Mouse (Mus musculus): ENCODE data around the gene Rcan2. TPM values are rescaled to one million over a fixed set of nuclear protein-coding genes. Genes with fewer than 3 reads are reported as not detected.

Rcan2 gene
- total and polyA plus RNA-seq, 2 experiments from 2014 or later, result 50.0 to 69.8 TPM

DNA sequence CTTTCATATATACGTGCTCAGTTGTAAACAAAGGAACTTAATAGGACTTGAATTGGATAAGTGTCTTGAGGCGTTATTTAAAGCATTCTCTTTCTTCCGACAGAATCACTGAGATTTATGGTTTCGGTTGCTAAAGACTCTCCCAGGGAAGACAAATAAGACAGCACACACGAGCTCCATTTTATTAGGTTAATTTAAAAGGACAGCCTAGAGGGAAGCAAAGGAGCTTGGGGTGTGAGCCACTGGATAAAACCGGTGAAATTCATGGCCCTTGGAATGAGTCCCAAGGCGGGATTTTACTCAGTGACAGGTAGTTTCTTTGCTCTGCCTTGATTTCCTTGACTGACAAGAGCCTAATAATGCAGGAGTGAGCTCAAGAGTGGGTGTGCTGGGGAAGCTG lies 85.1 kb downstream of the Rcan2 start:
- TF ChIP-seq CTCF (IDR thresholded peaks at IDR 0.05; ENCODE audit: low read depth), result no peak
- Histone ChIP-seq H3K4me1 (ENCODE audit: insufficient read depth) (no peaks in the 10 kb centered on the region), H3K4me2 (ENCODE audit: low read depth) (no peak overlapping the region), H3K9ac (no peak overlapping the region), H3K9me3 (ENCODE audit: low read length) (no peaks in the 10 kb centered on the region), H3K36me3 (ENCODE audit: insufficient read depth) (no peaks in the 10 kb centered on the region), H3K4me3 (ENCODE audit: low read depth, low read length) (no peak overlapping the region), H3K27ac (ENCODE audit: low read depth, low read length) (no peak overlapping the region), H3K27me3 (ENCODE audit: insufficient read depth, low read length) (no peaks in the 10 kb centered on the region)
- DNase-seq (no peak), ATAC-seq (no peak)
- whole genome bisulfite sequencing, result 67% methylated on average over 7 of the region's 7 CpGs

DNA sequence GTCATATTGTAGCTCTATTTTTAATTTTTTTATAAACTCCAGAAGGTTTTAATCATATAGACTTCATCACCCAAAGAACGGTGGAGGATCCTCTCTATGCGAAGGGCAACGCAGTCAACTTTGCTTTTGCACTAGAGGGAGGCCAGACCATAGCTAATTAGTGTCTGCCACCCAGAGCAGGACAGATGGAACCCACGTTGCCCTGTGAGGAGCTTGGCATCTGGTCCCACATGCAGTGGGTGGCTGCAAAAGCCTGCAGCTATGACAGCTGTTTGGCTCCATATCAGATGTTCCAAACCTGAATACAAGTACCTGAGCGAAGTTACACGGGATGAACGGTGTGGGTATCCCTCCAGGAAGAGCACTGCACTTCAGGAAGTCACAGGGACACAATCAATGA lies 86.8 kb downstream of the Rcan2 start:
- Histone ChIP-seq H3K9ac (no peak overlapping the region), H3K9me3 (ENCODE audit: low read length) (no peaks in the 10 kb centered on the region), H3K4me1 (ENCODE audit: insufficient read depth) (no peaks in the 10 kb centered on the region), H3K4me3 (ENCODE audit: low read depth, low read length) (no peak overlapping the region), H3K27ac (ENCODE audit: low read depth, low read length) (no peak overlapping the region), H3K4me2 (ENCODE audit: low read depth) (no peak overlapping the region), H3K27me3 (ENCODE audit: insufficient read depth, low read length) (no peaks in the 10 kb centered on the region), H3K36me3 (ENCODE audit: insufficient read depth) (no peaks in the 10 kb centered on the region)
- no peak for TF ChIP-seq CTCF (IDR thresholded peaks at IDR 0.05; ENCODE audit: low read depth)
- no peak for ATAC-seq
- WGBS, result 74% methylated on average over 7 of the region's 7 CpGs
- DNase-seq, result no peak

DNA sequence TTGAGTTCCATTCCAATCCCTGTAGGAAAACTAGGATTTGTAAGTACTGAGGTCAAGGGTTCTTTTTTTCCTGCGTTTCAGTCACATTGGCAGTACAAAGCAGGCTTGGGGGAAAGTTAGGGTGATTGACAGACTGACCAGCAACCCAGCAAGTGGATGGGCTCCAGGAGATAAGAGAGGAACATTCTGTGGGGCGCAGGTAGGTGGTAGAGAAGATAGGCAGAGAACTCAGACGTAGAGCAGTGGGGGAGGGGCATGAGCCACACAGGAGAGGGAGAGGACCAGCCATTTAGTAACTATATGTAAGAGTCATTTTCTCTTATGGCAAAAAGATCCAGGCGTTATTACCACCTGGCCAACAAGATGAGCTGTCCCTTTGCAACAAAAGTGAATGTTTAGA lies 96.2 kb downstream of the Rcan2 start:
- Histone ChIP-seq H3K9ac (no peak overlapping the region), H3K27me3 (ENCODE audit: insufficient read depth, low read length) (no peaks in the 10 kb centered on the region), H3K4me3 (ENCODE audit: low read depth, low read length) (no peak overlapping the region), H3K4me1 (ENCODE audit: insufficient read depth) (no peaks in the 10 kb centered on the region), H3K9me3 (ENCODE audit: low read length) (no peaks in the 10 kb centered on the region), H3K36me3 (ENCODE audit: insufficient read depth) (no peaks in the 10 kb centered on the region), H3K4me2 (ENCODE audit: low read depth) (no peak overlapping the region), H3K27ac (ENCODE audit: low read depth, low read length) (no peak overlapping the region)
- DNase-seq (no peak), ATAC-seq (no peak)
- TF ChIP-seq CTCF (IDR thresholded peaks at IDR 0.05; ENCODE audit: low read depth), result no peak
- 84% methylated on average over 4 of the region's 4 CpGs for WGBS

DNA sequence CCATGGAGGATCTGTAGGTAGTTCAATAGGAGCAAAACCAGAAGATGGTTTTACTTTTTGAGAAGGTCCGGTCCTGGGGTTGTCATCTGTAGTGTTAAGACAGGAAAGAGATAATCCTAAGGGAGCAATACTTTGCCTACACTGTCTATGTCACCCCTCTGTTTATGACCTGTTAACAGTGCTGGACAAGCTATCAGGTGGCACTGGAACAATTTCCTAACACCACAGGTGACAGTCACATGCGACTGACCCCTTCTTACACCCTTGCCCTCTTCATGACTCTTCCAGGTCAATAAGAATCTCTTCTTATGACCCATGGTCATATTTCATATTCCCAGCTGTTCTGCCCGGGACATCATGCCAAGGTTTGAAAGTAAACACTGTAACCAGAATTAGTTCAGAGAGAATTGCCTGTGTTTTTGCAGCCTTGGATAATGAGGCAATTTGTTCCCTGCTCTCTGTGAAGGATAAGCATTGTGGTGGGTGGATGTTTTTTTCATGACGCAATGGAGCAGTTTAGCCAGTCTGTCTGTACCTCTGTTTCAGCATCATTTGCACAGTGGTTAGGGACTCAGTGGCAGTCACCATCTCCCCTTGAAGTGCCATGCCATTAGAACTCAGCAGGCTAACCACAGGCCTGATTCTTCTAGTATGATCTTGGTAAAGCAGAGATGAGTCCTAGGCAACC lies 98.4 kb downstream of the Rcan2 start:
- Histone ChIP-seq H3K27ac (ENCODE audit: low read depth, low read length) (no peak overlapping the region), H3K4me1 (ENCODE audit: insufficient read depth) (no peaks in the 10 kb centered on the region), H3K4me3 (ENCODE audit: low read depth, low read length) (no peak overlapping the region), H3K36me3 (ENCODE audit: insufficient read depth) (no peaks in the 10 kb centered on the region), H3K27me3 (ENCODE audit: insufficient read depth, low read length) (no peaks in the 10 kb centered on the region), H3K4me2 (ENCODE audit: low read depth) (no peak overlapping the region), H3K9ac (no peak overlapping the region), H3K9me3 (ENCODE audit: low read length) (no peaks in the 10 kb centered on the region)
- WGBS, result 88% methylated on average over 4 of the region's 4 CpGs
- ATAC-seq (no peak), DNase-seq (no peak)
- no peak for TF ChIP-seq CTCF (IDR thresholded peaks at IDR 0.05; ENCODE audit: low read depth)

DNA sequence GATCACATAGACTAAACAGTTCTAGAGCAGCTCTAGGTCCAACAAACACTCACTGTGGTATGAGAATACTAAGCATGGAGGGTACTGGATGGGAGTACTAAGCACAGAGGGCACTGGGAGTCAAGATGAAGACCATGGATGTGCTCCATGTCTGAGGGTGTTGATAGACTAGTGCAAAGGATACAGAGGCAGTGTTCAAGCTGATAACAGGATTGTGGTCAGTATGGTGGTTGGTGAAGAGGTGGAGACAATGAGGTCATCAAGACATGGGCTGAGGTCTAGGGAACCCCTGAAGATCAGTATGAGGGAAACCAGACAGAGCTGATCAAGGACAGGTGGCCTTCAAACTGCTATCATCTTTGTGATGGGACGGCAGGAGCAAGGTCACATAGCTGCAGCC lies 99.0 kb downstream of the Rcan2 start:
- no peaks in the 10 kb centered on the region for H3K27me3 ChIP-seq (ENCODE audit: insufficient read depth, low read length)
- H3K4me2 ChIP-seq (ENCODE audit: low read depth), result no peak overlapping the region
- no peak overlapping the region for H3K4me3 ChIP-seq (ENCODE audit: low read depth, low read length)
- no peak for TF ChIP-seq CTCF (IDR thresholded peaks at IDR 0.05; ENCODE audit: low read depth)
- H3K9ac ChIP-seq, result no peak overlapping the region
- WGBS, result 84% methylated on average over 1 of the region's 1 CpGs
- no peaks in the 10 kb centered on the region for H3K9me3 ChIP-seq (ENCODE audit: low read length)
- no peaks in the 10 kb centered on the region for H3K4me1 ChIP-seq (ENCODE audit: insufficient read depth)
- DNase-seq (no peak), ATAC-seq (no peak)
- no peak overlapping the region for H3K27ac ChIP-seq (ENCODE audit: low read depth, low read length)
- H3K36me3 ChIP-seq (ENCODE audit: insufficient read depth), result no peaks in the 10 kb centered on the region

- H3K9ac ChIP-seq, result no peak overlapping the region
- no peak for DNase-seq
- H3K4me2 ChIP-seq (ENCODE audit: low read depth), result no peak overlapping the region
- no peak overlapping the region for H3K4me3 ChIP-seq (ENCODE audit: low read depth, low read length)
- H3K27me3 ChIP-seq (ENCODE audit: insufficient read depth, low read length), result no peaks in the 10 kb centered on the region
- TF ChIP-seq CTCF (IDR thresholded peaks at IDR 0.05; ENCODE audit: low read depth), result no peak
- H3K4me1 ChIP-seq (ENCODE audit: insufficient read depth), result no peaks in the 10 kb centered on the region
- no peaks in the 10 kb centered on the region for H3K9me3 ChIP-seq (ENCODE audit: low read length)
- 77% methylated on average over 3 of the region's 3 CpGs for WGBS
- no peaks in the 10 kb centered on the region for H3K36me3 ChIP-seq (ENCODE audit: insufficient read depth)
- H3K27ac ChIP-seq (ENCODE audit: low read depth, low read length), result no peak overlapping the region
- no peak for ATAC-seq
Measured at GRCm38 (mm10) chr17:43901474-43901873, 100.3 kb downstream of the Rcan2 start.

- 60% methylated on average over 9 of the region's 9 CpGs for WGBS
- Histone ChIP-seq H3K4me2 (ENCODE audit: low read depth) (no peak overlapping the region), H3K4me1 (ENCODE audit: insufficient read depth) (no peaks in the 10 kb centered on the region), H3K27me3 (ENCODE audit: insufficient read depth, low read length) (no peaks in the 10 kb centered on the region), H3K9ac (no peak overlapping the region), H3K36me3 (ENCODE audit: insufficient read depth) (no peaks in the 10 kb centered on the region), H3K9me3 (ENCODE audit: low read length) (no peaks in the 10 kb centered on the region), H3K27ac (ENCODE audit: low read depth, low read length) (no peak overlapping the region), H3K4me3 (ENCODE audit: low read depth, low read length) (no peak overlapping the region)
- no peak for TF ChIP-seq CTCF (IDR thresholded peaks at IDR 0.05; ENCODE audit: low read depth)
- ATAC-seq, result no peak
- DNase-seq, result no peak
Measured at GRCm38 (mm10) chr17:43903807-43904771, 102.9 kb downstream of the Rcan2 start.
